Mouse (Mus musculus) lung, postnatal 14 days (tissue): ENCODE measurements around the gene Pitpnc1.

Experiments used
- DNase-seq: peaks from one replicate; pipeline ENCODE4 v3.0.0; 2021

Pitpnc1 gene

DNA sequence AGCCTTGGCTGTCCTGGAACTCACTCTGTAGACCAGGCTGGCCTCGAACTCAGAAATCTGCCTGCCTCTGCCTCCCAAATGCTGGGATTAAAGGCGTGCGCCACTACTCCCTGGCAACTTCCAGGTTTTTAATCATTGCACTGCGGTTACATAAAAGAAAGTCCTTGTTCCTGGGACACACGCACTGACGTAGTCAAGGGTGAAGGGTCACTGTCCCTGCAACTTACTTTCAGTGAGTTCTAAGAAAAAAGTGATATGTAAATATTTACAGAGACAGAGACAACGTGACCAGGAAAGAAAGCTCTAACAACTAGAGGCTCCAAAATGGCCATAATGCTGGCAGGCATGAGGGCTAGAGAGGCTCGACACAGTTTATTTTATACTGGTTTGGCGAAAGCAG lies 199.9 kb downstream of the Pitpnc1 start:
- no peak for DNase-seq

DNA sequence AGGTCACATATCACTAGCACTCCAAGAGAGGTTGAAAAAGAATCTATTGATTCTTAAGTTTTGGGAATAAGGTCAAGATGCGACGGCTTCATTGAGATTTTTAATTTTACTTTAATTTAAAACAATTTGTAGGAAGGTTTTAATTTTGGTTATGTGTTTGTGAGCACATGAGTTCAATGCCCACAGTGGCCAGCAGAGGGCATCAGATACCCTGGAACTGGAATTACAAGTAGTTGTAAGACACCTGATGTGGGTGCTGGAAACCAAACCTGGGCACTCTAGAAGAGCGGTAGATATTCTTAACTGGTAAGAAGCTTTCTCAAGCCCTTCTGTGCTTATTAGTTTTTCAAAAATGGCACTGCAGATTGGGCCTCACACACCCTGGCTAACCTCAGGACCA lies 203.0 kb downstream of the Pitpnc1 start:
- DNase-seq: no peak

DNA sequence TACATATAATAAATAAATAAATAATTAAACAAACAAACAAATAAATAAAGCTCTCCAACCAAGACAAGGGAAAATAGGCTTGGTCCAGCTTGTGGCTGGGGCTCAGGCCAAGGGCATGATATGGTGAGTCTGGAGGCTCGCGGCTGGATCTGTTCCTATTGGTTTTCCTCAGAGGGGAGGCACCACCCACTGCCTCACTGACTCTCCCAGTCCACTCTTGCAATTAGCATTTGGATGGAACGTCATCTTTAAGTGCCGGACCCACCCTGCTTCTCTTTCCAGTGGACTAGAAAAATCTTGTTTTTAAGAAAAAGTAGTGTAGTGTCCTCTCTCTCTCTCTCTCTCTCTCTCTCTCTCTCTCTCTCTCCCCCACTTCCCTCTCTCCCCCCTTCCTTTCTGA lies 204.6 kb downstream of the Pitpnc1 start:
- DNase-seq: no peak

DNA sequence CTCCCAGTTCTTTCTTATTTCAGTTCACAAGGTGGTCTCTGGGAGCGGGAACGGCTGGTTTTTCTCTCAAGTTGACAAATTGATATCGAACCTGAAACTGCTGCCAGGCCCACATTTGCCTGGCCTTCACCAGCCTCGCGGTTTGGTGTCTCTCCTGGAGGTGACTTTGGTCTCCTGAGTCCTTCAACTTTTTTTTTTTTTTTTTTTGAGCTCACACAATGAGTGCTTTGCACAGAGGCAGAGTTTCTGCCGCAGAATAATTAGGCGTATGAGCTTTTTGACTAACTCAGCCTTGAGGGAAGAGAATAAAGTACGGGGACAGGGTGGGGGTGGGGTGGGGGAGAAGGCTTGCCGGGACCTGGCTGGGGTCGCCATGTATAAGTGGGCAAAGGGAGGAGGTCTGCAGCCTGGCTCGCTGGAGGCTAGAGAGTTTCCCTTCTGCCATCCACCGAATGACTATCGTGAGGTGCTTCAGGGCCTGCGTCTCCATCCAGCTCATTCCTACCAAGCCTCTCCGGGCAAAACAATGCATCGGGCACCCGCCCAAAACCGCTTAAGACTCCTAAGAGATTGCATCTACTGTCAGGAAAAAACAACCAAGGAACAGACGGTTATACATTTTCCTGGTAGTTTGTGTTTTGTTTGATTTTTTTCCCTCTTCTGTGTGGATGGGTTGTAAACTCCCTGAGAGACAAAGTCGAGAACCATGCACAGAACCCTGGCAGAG lies 205.4 kb downstream of the Pitpnc1 start:
- DNase-seq: peak; percentile 77

DNA sequence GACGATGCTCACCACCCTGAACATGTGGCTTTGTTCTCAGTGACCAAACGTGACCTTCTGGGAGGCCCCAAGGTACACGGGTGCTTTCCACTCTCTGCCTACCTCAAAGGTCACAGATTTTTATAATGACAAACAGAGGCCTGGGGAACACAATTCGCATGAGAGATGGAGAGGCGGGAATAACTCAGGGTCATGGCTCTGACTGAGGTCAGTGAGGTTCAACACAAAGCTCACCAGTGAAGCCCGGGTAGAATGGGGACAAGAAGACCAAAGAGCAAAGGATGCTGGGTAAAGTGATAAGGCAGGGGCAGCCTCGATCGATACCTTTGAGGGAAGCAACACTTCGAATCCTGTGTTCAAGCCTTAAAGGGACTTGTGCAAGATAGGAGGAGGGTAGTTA lies 206.7 kb downstream of the Pitpnc1 start:
- no peak for DNase-seq

DNA sequence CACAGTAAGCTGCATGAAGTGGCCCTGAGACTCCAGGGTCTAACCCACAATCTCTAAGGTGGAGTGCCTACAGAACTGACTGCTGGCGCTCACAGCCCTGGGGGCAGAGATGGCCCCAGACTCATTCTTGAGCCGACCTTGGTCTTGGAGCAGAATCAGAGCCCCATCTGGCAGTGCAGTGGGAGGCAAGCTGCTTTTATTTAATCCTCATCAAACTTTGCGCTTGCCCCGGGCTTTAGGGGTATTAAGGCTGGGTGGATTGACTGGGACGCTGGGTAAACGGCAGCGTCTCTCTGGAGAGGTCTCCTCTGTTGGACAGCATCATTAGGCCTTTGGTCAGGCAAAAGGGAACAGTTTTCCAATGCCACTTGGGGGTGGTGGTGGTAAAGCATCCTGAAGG lies 211.1 kb downstream of the Pitpnc1 start:
- no peak for DNase-seq

DNA sequence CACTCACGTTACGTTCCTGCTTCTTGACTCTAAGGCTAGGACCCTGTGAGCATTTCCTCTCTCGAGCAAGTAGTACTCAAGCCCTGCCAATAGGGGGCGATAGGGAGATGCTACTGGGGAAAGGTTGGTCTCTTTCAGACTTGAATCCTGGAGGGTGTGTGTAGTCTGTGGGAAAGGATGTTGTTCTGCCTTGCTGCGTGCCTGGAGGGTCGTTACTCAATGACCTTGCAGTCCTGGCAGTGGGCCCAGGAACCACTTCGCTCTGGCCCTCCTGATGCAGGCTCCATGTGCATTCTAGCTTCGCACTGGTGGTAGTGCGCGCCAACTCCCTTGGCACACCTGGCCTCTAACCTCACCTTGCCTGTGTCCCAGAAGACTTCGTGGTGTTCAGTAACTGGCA lies 215.3 kb downstream of the Pitpnc1 start:
- DNase-seq: peak; percentile 63

DNA sequence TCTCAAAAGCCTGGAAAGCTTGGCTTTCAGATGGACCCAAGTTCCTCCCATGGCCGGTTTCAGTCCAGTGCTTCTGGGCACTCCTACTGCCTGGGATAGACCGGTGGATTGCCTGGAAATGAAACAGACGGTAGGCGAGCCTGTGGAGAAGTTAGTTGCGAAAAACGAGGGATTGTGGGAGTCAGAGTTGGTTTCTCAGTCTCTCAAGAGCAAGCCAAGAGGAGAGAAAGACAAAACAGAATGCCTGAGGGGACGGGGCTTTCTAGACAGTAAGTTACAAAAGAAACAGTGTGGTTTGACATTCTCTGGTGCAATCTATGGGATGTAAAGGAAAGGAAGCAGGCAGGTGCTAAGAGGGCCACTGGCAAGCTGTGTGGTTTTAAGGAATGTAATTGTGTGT lies 216.3 kb downstream of the Pitpnc1 start:
- no peak for DNase-seq

DNA sequence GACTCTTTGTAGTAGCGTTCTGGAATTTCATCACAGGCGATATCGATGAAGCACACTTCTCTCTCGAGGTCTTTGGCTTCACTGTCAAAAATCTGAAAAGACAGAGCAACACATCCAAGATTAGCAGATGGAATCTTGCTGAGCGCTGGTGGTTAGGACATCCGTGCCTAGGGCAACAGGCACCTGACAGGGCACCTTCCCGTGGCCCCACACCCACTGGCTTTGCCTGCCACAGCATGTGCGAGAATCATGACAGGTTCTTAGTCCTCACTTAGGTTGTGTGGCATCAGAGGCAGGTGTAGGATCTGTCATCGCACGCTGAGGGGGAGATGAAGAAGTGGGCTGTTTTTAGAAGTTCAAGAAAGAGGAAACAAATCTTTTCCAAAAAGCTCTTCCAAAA lies 218.5 kb downstream of the Pitpnc1 start:
- no peak for DNase-seq

DNA sequence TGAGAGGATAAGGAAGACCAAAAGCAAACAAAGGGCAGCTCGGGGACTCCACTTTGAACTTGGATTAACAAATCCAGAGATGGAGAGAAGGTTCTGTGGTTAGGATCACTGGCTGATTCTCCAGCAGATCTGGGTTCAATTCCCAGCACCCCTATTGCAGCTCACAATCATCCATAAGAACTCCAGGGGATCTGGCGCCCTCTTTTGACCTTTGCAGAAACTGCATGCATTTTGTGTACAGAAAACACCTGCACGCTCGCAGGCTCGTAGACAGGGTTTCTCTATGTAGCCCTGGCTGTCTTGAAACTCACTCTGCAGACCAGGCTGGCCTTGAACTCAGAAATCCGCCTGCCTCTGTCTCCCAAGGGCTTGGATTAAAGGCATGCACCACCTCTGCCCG lies 219.0 kb downstream of the Pitpnc1 start:
- no peak for DNase-seq

DNA sequence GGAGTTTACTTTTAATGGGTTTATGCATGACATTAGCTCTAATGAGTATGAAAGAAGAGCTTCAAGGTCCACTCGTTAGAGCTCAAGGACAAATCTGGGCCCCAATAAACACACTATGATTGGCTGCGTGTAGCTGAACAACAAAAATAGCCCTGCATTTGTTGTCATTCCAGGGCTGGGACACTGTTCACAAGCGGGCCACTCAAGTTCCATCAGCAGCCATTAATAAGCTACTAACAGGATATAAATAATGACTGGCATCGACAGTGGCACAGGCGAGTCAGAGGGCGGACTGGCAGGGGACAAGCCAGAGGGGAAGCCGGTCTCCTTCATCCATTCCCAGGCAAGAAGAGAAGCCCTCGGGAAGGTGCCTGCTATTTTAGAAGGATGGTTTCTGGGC lies 219.6 kb downstream of the Pitpnc1 start:
- DNase-seq: no peak

DNA sequence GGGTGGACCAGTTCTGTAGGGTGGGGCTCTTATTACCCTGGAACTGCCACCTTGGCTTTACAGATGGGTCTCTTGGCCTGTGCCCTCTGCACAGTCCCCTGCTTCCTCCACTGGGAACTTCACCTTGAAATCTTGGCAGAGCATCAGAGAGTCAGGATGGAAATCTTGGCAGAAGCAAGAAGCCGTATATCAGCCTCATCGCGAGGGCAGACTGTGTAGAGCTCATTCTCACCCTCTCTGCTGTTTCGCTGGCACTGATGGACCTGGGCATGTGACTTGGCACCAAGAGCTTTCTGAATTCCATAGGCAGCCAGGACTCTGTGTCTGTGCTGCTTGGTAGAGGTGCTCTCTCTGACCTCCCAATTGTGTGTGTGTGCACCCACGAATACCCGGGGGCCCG lies 221.7 kb downstream of the Pitpnc1 start:
- no peak for DNase-seq

DNA sequence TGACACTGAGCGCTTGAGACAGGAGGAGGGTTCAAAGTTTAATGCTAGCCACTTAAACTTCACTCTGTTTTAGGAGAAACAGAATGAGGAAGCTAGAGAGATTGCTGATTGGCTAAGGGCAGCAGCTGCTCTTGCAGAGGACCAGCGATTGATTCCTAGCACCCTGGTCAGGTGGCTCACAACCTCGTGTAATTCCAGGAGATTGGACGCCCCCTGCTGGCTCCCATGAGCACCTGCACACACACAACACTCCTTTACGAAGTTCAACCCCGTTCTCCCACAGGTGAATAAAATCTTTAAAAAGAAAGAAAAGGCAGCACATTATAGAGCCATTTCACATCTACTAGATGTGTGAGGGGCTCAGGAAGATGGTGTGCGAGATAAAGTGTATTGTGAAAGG lies 224.8 kb downstream of the Pitpnc1 start:
- DNase-seq: no peak

DNA sequence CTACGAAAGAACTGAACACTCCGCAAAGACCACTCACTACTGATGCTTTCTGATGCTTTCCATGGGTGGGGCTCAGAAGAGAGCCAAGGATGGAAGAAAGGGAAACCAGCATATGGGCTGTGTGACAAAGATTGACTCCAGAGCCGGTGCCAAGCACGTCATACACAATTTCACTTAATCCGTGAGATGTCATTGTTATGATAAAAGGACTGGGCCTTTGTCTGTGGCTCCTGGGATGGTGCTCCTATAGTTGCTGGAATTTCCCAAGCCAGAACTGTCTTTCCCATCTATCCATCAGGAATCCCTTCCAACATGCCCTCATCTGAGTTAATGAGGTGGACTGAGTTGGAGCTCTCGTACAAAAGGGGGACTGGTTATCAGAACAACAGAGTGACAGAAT lies 227.4 kb downstream of the Pitpnc1 start:
- DNase-seq: no peak

DNA sequence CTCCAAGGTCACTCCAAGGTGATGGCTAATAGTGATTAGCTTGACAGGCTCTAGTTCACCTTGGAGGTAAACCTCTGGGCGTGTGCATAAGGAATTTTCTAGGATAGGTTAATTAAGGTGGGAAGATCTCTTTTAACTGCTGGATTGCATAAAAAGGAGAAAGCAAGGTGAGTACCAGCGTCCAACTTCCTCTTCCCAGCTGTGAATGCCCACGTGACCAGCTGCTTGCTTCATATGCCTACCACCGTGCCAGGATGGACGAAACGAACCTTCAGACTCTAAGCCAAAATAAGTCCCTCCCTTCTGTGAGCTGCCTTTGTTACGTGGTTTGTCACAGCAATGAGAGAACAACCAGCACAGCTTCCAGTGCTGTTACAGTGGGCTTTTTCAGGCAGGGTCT lies 228.8 kb downstream of the Pitpnc1 start:
- DNase-seq: no peak

DNA sequence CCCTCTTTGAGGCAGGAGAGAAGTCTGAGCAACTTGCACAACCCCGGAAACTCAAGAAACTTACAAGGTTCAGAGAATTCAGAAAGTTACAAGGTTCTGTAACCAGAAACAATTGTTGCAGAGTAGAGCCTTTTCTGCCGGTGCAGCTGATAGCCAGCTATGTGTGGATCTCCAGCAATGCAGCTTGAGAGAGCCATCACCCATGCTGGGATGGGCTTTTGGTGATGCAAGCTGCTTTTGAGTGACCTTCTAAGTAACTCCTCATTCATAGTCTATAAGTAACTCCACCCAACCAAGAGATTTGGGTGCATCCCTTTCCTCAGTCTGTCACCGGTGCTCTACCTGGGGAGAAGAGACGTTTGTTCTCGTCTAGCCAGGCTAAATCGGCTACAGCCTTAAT lies 232.0 kb downstream of the Pitpnc1 start:
- no peak for DNase-seq

DNA sequence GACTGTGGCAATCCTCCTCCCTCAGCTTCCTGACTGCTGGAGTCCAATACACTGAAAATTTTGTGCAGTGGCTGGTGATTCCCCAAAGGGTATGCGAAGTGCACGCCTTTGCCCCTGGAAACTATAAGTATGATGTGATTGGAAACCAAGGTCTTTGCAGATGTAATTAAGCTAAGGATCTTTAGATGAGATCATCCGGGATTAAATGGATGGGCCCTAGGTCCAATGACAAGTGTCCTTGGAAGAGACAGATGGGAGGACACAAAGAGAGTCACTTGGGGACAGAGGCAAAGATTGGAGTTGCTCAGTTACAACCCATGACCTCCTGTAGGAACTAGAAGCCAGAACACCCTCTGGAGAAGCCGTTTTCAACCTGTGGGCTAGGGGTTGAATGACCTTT lies 233.0 kb downstream of the Pitpnc1 start:
- no peak for DNase-seq

DNA sequence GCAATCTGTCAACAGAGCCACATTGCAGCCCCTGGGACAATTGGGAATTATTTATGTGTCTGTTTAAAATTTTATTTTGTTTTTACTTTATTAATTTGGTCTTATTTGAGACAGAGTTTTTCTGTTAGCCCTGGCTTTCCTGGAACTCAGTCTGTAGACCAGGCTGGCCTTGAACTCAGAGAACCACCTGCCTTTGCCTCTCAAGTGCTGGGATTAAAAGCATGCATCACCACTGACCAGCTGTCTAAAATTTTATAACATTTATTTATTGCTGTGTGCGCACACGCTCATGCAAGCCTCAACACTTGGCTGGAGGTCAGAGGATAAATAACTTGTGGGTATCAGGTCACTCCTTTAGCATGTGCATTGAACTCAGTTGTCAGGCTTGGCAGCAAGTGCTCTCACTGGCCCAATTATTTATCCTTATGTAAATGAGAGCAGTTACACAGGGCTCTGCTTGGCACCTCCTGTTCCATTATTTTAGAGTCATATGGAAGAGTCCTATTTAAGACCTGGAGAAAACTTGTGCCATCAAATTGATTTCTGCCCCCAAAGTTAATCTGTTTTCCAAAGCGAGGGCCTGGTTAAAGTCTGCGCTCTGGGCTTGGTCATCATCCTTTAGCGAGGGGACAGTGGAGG lies 237.1 kb downstream of the Pitpnc1 start:
- no peak for DNase-seq

DNA sequence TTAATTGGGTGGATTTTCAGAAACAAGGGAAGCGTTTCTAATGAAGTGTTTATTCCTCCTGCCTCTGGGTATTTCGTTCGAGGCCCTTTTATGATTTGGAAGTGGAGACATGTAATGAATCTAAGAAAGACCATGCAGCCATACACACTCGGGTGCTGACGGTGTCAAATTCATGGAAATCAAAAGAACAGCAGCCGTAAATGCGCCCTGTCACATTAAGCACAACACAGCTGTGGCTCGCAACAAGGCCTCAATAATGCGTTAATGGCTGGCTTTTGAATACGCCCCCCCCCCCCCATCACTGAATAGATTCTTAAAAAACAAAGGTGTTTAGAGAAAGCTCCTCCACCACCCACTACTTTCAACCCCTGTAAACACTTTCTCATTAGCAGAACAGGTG lies 240.4 kb downstream of the Pitpnc1 start:
- DNase-seq: no peak

DNA sequence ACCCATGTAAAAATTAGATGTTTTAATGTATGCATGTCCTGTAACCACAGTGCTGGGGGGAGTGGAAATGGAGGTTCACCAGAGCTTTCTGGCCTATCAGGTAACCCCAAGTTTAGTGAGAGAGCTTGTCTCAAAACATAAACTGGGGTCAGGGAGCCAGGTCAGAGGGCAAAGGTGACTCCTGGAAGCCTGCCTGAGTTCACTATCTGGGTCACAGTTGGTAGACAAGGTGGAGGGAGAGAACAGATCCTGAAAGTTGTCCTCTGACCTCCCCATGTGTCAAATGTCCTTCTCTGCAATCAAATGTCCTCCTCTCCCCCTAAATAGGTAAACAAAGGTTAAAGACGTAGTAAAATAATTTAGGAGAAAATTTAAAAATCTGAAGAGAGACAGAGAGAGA lies 244.1 kb downstream of the Pitpnc1 start:
- no peak for DNase-seq

DNA sequence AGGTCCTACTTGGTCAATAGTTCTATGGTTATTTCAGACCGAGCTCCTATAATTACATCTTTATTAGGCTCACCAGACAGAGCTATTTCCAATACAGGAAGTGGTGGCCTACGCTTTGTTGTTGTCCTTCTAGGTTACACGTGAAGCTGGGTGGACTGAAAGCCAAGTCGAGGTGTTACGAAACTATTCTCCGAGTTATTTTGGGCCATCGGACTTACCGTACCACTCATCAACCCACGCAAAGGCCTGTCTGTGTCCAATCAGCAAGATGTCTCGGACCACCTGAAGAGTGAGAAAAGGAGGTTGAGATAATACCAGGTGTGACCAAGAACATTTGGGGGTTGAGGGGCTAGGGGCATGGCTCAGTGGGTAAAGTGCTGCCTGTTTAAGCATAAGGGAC lies 244.5 kb downstream of the Pitpnc1 start:
- DNase-seq: no peak

DNA sequence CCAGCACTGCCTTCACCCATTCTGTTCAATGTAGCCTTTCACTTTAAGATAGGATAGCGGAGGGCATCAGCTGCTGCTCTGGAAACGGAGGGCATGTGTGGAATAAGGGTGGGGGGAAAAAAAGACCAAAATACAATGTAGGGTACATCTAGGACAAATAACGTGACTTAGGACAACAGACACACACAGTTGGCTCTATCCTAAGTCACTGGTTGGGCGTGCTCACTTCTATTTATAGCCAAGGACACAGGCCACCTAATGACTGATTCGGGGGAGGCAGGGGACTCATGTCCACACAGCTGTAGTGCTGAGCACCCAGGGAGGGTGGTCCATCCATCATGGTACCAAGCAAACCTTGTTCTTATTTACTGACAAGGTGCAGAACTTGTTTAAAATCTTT lies 245.2 kb downstream of the Pitpnc1 start:
- no peak for DNase-seq

DNA sequence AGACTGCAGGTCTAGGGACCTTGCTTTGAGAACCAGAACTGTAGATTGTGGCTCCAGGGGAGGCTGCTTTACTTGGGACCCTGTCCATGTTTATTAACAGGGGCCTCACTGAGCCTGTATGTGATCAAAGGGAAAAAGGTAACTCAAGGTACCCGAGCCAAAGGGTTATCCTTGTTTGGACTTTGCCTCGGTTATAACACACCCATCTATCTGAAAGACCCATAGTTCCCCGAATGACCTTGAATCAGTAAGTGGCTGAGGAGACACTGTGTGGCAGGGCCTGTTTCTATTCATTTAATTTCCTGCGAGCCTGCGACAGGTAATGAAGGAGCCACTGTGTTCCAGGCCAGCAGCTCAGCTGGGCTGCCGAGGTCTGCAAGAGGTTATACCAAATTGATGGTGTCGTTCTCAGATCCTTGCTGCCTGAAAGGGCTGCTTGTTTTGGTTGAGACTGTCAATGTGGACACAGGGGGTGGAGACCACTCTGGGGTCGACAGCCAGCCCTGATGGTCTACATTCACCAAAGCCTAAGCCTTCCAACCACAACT lies 246.8 kb downstream of the Pitpnc1 start:
- DNase-seq: no peak

DNA sequence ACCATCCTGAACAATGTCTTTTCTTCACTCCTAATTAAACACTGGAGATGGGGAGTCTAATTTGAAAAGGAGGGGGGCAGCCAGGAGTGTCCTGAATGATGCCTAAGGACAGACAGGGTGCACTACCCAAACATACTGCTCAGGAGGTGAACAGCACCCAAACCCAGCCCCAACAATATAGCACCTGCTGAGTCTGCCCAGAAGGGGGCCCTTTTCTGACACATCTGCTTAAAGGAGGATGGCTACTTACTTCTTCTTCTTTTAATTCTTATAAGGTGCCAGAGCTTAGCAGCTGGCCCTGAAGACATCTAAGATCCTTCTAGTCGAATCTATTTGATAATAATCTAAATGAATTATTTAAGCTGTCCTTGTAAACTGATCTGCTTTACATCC lies 247.3 kb downstream of the Pitpnc1 start:
- DNase-seq: no peak
